Mouse (Mus musculus): ENCODE data around the gene Gal3st3. TPM values are rescaled to one million over a fixed set of nuclear protein-coding genes. Genes with fewer than 3 reads are reported as not detected.

Gal3st3 gene
- polyA plus RNA-seq, 1 experiment from 2014 or later, result 1.6 TPM

DNA sequence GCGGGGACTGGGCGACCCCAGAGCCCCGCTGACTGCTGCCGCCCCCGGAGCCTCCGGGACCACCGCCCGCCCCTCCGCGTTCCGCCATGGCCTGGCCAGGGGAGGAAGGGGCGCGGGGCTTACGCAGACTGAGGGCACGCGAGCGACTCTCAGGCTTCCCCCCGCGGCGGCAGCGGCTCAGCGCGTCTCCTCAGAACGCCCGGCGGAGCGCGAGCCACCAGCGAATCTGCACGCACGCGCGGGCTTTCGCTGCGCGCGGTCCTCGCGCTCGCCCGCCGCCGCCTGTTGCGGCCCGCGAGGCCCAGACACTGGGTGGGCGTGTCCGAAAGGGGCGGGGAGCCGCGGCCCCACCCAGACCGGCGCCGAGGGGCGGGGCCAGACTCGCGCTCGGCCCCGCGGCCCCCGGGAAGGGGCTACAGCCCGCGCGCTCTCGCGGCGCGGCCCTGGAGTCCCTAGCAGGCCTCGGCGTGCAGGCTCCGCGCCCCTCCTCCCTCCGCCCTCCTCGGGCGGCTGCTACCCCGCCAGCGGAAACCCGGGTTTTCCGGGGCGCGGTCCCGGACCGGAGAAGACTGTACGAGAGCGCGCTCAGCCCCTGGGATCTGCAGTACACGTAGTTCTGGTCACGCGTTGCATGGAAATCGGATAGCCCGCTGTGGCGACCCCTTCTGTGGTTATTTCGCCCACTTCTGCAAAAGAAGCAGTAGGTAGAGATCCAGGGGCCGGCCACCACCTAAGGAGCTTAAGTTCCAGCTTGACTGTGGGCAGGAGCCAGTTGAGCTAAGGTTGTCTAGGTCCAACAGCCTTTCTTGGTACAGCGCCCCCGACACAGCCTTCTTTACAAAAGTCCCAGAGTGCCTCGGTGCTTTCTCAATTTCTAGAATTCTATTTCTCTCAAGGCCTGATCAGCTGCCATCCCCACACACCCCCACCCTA lies 25.1 kb upstream of the Gal3st3 start, which contains the start of gene Pacs1:
Gene Pacs1, minus strand, starts transcription at position 319 of the 933 bp plus-strand sequence.
- Histone ChIP-seq H3K4me2 (peak within 1 kb of the TSS; percentile 97), H3K4me3 (ENCODE audit: low read depth, low read length) (peak within 1 kb of the TSS; percentile 95), H3K36me3 (ENCODE audit: control insufficient read depth, insufficient read depth, low read length) (peaks cover 33% of the 10 kb centered on the region), H3K9ac (ENCODE audit: low read depth, low read length) (peak within 1 kb of the TSS; percentile 94), H3K4me1 (replicated peaks; ENCODE audit: control insufficient read depth, insufficient read depth, low read length) (peaks cover 44% of the 10 kb centered on the region), H3K27me3 (replicated peaks; ENCODE audit: control insufficient read depth, insufficient read depth, low read length) (no peaks in the 10 kb centered on the region), H3K27ac (ENCODE audit: low read depth, low read length) (peak within 1 kb of the TSS; percentile 87), H3K9me3 (ENCODE audit: control insufficient read depth, low read length) (no peaks in the 10 kb centered on the region)
- ATAC-seq (replicated peaks; ENCODE audit: low FRiP score), result peak; percentile 84
- WGBS, result under 1% methylated on average over 77 of the region's 97 CpGs
- DNase-seq (ENCODE audit: low spot score), result peak; percentile 90

DNA sequence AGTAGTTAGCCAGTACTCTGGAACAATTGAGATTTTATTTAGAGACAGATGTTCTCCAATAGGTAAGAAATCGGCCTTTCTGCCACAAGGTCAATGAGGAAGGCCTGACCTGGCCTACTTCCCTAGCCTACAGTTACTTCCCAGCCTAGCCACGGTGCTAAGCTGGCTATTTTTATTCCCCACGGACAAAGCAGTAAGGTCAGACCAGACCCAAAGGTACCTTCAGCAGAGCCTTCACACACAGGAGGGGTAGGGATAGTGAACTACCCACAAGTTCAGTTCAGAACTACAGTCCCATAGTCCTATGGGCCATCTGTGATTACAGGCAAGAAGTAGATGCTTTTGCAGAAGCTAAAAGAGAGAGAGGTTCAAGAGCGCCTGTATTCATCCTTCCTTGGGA lies 24.2 kb upstream of the Gal3st3 start:
- DNase-seq (ENCODE audit: low spot score), result no peak
- no peak overlapping the region for H3K4me3 ChIP-seq (ENCODE audit: low read depth, low read length)
- H3K27ac ChIP-seq (ENCODE audit: low read depth, low read length), result peak overlapping the region; percentile 87
- no peak for ATAC-seq (replicated peaks; ENCODE audit: low FRiP score)
- H3K36me3 ChIP-seq (ENCODE audit: control insufficient read depth, insufficient read depth, low read length), result peaks cover 40% of the 10 kb centered on the region
- peaks cover 38% of the 10 kb centered on the region for H3K4me1 ChIP-seq (replicated peaks; ENCODE audit: control insufficient read depth, insufficient read depth, low read length)
- H3K4me2 ChIP-seq, result peak overlapping the region; percentile 97
- WGBS, result 56% methylated on average over 4 of the region's 4 CpGs
- peak overlapping the region; percentile 94; the same call in 1 of the 2 replicates for H3K9ac ChIP-seq (ENCODE audit: low read depth, low read length)
- H3K27me3 ChIP-seq (replicated peaks; ENCODE audit: control insufficient read depth, insufficient read depth, low read length), result no peaks in the 10 kb centered on the region
- no peaks in the 10 kb centered on the region for H3K9me3 ChIP-seq (ENCODE audit: control insufficient read depth, low read length)

DNA sequence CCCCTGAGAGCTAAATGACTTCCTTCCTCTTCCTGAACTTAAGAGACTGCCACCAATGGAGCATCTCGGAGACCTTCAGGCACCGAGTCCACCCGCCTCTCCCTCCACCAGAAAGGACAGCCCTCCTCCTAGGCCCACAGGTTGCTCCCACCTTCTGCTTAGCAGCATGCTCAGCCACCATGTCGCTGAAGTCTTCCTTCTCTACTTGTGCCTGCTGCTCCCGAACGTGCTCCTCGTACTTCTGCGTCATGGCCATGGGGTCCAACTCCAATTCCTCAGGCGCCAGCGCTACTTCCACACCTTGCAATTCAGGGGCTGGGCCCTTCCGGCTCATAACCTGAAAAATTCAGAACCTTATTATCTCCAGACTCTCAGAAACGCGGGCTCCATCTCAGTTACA lies 23.5 kb upstream of the Gal3st3 start:
- WGBS, result 82% methylated on average over 13 of the region's 13 CpGs
- Histone ChIP-seq H3K4me1 (replicated peaks; ENCODE audit: control insufficient read depth, insufficient read depth, low read length) (peaks cover 34% of the 10 kb centered on the region), H3K9me3 (ENCODE audit: control insufficient read depth, low read length) (no peaks in the 10 kb centered on the region), H3K4me3 (ENCODE audit: low read depth, low read length) (0 out of 2 replicates have a peak overlapping the region, but pooled peaks have one; percentile 7), H3K27me3 (replicated peaks; ENCODE audit: control insufficient read depth, insufficient read depth, low read length) (no peaks in the 10 kb centered on the region), H3K36me3 (ENCODE audit: control insufficient read depth, insufficient read depth, low read length) (peaks cover 46% of the 10 kb centered on the region), H3K27ac (ENCODE audit: low read depth, low read length) (peak overlapping the region; percentile 87; the same call in 1 of the 2 replicates), H3K4me2 (no peak overlapping the region), H3K9ac (ENCODE audit: low read depth, low read length) (no peak overlapping the region)
- ATAC-seq (replicated peaks; ENCODE audit: low FRiP score), result no peak
- no peak for DNase-seq (ENCODE audit: low spot score)

DNA sequence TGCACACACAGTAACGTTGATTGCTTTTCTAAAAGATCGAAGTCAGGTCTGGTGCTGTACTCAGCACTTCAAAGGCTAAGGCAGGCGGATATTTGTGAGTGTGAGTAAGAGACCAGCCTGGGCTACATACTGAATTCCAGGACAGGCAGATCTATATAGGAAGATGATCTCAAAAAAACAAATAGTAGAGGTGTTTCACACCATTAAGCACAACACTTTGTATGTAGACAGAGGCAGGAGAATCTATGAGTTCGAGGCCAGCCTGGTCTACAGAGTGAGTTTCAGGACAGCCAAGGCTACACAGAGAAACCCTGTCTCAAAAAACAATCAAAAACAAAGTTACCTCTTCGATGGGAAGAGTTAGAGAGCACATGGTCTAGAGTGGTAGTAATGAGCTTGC lies 22.4 kb upstream of the Gal3st3 start:
- DNase-seq (ENCODE audit: low spot score), result no peak
- peaks cover 50% of the 10 kb centered on the region for H3K36me3 ChIP-seq (ENCODE audit: control insufficient read depth, insufficient read depth, low read length)
- no peak overlapping the region for H3K27ac ChIP-seq (ENCODE audit: low read depth, low read length)
- no peak overlapping the region for H3K9ac ChIP-seq (ENCODE audit: low read depth, low read length)
- H3K27me3 ChIP-seq (replicated peaks; ENCODE audit: control insufficient read depth, insufficient read depth, low read length), result no peaks in the 10 kb centered on the region
- H3K4me2 ChIP-seq, result no peak overlapping the region
- peaks cover 26% of the 10 kb centered on the region for H3K4me1 ChIP-seq (replicated peaks; ENCODE audit: control insufficient read depth, insufficient read depth, low read length)
- no peak for ATAC-seq (replicated peaks; ENCODE audit: low FRiP score)
- no peaks in the 10 kb centered on the region for H3K9me3 ChIP-seq (ENCODE audit: control insufficient read depth, low read length)
- 86% methylated on average over 5 of the region's 5 CpGs for WGBS
- H3K4me3 ChIP-seq (ENCODE audit: low read depth, low read length), result no peak overlapping the region

DNA sequence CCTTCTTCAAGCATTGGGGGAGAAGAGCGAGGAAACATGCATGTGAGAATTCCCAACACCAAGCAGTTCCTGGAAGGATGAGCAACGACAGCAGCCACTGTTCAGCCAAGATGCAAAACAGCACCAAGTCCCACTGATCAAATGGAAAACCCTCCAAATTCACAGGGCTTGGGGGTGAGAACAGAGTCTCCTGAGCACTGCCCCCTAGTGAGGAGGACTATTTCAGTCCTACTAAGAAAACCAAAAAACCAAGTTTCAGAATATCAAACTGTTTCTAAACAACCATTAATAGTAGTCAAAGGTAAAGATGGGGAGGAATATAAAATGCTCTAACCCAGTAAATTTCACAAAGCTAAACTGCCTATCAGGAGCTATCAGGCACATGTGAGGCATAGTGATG lies 21.6 kb upstream of the Gal3st3 start:
- no peak overlapping the region for H3K4me2 ChIP-seq
- H3K27ac ChIP-seq (ENCODE audit: low read depth, low read length), result no peak overlapping the region
- 95% methylated on average over 2 of the region's 2 CpGs for WGBS
- H3K4me1 ChIP-seq (replicated peaks; ENCODE audit: control insufficient read depth, insufficient read depth, low read length), result peaks cover 20% of the 10 kb centered on the region
- no peak for ATAC-seq (replicated peaks; ENCODE audit: low FRiP score)
- H3K27me3 ChIP-seq (replicated peaks; ENCODE audit: control insufficient read depth, insufficient read depth, low read length), result no peaks in the 10 kb centered on the region
- H3K4me3 ChIP-seq (ENCODE audit: low read depth, low read length), result no peak overlapping the region
- peaks cover 54% of the 10 kb centered on the region for H3K36me3 ChIP-seq (ENCODE audit: control insufficient read depth, insufficient read depth, low read length)
- no peaks in the 10 kb centered on the region for H3K9me3 ChIP-seq (ENCODE audit: control insufficient read depth, low read length)
- no peak for DNase-seq (ENCODE audit: low spot score)
- H3K9ac ChIP-seq (ENCODE audit: low read depth, low read length), result no peak overlapping the region

DNA sequence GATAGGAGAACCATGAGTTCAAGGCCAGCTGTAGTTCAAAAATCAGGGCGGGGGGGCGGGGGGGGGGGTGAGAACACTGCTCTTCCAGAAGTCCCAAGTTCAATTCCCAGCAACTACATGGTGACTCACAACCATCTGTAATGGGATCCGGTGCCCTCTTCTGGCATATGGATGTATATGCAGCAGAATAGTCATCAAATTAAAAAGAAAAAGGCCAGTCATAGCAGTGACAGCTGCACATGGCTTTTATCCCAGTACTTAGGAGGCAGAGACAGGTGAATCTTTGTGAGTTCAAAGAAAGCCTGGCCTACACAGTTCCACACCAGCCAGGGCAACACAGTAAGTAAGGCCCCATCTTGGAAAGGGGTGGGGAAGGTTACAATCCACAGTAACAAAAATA lies 21.0 kb upstream of the Gal3st3 start:
- ATAC-seq (replicated peaks; ENCODE audit: low FRiP score) (no peak), DNase-seq (ENCODE audit: low spot score) (no peak)
- peaks cover 57% of the 10 kb centered on the region for H3K36me3 ChIP-seq (ENCODE audit: control insufficient read depth, insufficient read depth, low read length)

DNA sequence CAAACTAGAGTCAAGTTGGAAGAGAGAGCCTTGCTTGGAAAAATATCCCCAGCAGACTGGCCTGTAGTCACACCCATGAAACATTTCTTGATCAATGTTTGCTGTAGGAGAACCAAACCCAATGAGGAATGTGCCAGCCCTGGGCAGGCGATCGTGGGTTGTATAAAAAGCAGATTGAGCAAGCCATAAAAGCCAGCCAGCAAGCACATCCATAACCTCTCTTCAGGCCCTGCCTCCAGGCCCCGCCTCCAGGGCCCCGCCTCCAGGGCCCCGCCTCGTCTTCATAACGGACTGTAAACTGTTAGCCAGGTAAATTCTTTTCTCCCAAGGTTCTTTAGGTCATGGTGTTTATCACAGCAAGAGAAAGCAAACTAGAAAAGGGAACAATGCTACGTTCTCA lies 19.8 kb upstream of the Gal3st3 start:
- Histone ChIP-seq H3K9ac (ENCODE audit: low read depth, low read length) (no peak overlapping the region), H3K27ac (ENCODE audit: low read depth, low read length) (no peak overlapping the region), H3K27me3 (replicated peaks; ENCODE audit: control insufficient read depth, insufficient read depth, low read length) (no peaks in the 10 kb centered on the region), H3K36me3 (ENCODE audit: control insufficient read depth, insufficient read depth, low read length) (peaks cover 60% of the 10 kb centered on the region), H3K4me3 (ENCODE audit: low read depth, low read length) (no peak overlapping the region), H3K4me1 (replicated peaks; ENCODE audit: control insufficient read depth, insufficient read depth, low read length) (peaks cover 13% of the 10 kb centered on the region), H3K9me3 (ENCODE audit: control insufficient read depth, low read length) (no peaks in the 10 kb centered on the region), H3K4me2 (no peak overlapping the region)
- DNase-seq (ENCODE audit: low spot score) (no peak), ATAC-seq (replicated peaks; ENCODE audit: low FRiP score) (no peak)
- 85% methylated on average over 8 of the region's 8 CpGs for WGBS

More for the DNA sequence above, 21.0 kb upstream of the Gal3st3 start:
- H3K4me3 ChIP-seq (ENCODE audit: low read depth, low read length), result no peak overlapping the region
- no peaks in the 10 kb centered on the region for H3K27me3 ChIP-seq (replicated peaks; ENCODE audit: control insufficient read depth, insufficient read depth, low read length)
- WGBS, result 97% methylated on average over 3 of the region's 3 CpGs
- peaks cover 14% of the 10 kb centered on the region for H3K4me1 ChIP-seq (replicated peaks; ENCODE audit: control insufficient read depth, insufficient read depth, low read length)
- H3K9ac ChIP-seq (ENCODE audit: low read depth, low read length), result no peak overlapping the region
- H3K4me2 ChIP-seq, result no peak overlapping the region
- no peak overlapping the region for H3K27ac ChIP-seq (ENCODE audit: low read depth, low read length)
- H3K9me3 ChIP-seq (ENCODE audit: control insufficient read depth, low read length), result no peaks in the 10 kb centered on the region

DNA sequence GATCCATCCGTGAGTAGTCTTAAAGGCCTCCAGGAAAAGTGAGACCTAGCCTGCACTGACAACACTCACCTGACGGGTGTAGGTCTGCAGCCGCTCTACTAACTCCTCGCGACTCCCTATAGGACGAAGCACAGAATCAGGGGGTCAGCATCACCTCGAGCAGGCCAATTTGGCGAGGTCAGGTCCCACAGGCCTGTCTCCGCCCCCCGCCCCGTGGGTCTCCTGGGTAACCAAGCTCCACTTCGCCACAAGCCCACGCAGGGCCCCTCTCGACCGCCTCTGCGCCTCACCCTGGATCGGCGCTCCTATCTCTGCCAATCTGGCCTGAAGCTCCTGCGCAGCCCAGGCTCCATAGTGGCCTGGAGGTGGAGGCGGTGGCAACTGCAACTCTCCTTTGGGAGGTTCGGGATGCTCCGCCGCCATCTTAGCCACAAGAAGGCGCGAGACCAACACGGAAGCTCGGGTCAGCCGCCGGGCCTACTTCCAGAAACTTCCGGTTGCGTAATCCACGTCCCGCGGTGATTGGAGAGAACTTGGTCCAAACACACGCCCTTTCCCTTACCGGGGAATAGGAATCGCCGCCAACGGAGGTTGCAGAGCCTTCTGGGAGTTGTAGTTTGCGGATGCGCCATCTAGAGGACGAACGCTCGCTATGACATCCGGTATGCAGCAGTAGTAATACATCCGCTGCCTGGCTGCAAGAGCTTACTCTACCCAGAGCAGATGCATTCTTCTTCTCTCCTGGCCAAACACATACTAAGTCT lies 3.0 kb upstream of the Gal3st3 start, which contains the start of gene Sf3b2:
Gene Sf3b2, minus strand, starts transcription at position 484 of the 764 bp plus-strand sequence.
- Histone ChIP-seq H3K4me3 (ENCODE audit: low read depth, low read length) (peak within 1 kb of the TSS; percentile 97), H3K27me3 (replicated peaks; ENCODE audit: control insufficient read depth, insufficient read depth, low read length) (0 out of 2 replicates have a peak, but pooled peaks cover 4% of the 10 kb centered on the region), H3K27ac (ENCODE audit: low read depth, low read length) (peak within 1 kb of the TSS; percentile 73), H3K4me1 (replicated peaks; ENCODE audit: control insufficient read depth, insufficient read depth, low read length) (peaks cover 18% of the 10 kb centered on the region), H3K36me3 (ENCODE audit: control insufficient read depth, insufficient read depth, low read length) (peaks cover 19% of the 10 kb centered on the region), H3K4me2 (peak within 1 kb of the TSS; percentile 81), H3K9me3 (ENCODE audit: control insufficient read depth, low read length) (no peaks in the 10 kb centered on the region), H3K9ac (ENCODE audit: low read depth, low read length) (peak within 1 kb of the TSS; percentile 86)
- DNase-seq (ENCODE audit: low spot score) (peak; percentile 94), ATAC-seq (replicated peaks; ENCODE audit: low FRiP score) (peak; percentile 95)
- WGBS, result under 1% methylated on average over 46 of the region's 46 CpGs

Measured in liver, embryonic 11.5 days (tissue).